Mouse (Mus musculus) embryonic facial prominence, embryonic 12.5 days (tissue): ENCODE measurements around the gene Psrc1. TPM values are rescaled to one million over a fixed set of nuclear protein-coding genes. Genes with fewer than 3 reads are reported as not detected.

Experiments used
- ATAC-seq: fragments of 200-750 bp; cut with Nextera tagmentation; 2 replicates; pipeline ENCODE4 v1.8.0; 2017; ENCODE audit not compliant: insufficient number of reproducible peaks, insufficient read depth, low FRiP score, low TSS enrichment
- H3K27ac ChIP-seq: fragments of 300-500 bp; sonication (generic); 2 replicates; pipeline ENCODE4 v1.5.1; 2016; ENCODE audit warnings: mild to moderate bottlenecking
- H3K27me3 ChIP-seq: fragments of 300-500 bp; sonication (generic); 2 replicates; pipeline ENCODE4 v1.6.1; 2016; ENCODE audit warnings: mild to moderate bottlenecking, moderate library complexity
- H3K36me3 ChIP-seq: fragments of 300-500 bp; sonication (generic); 2 replicates; pipeline ENCODE4 v1.6.1; 2016; ENCODE audit warnings: mild to moderate bottlenecking
- H3K4me1 ChIP-seq: fragments of 300-500 bp; sonication (generic); 2 replicates; pipeline ENCODE4 v1.6.1; 2016
- H3K4me2 ChIP-seq: fragments of 300-500 bp; sonication (generic); replicated peaks from 2 replicates; pipeline ENCODE4 v1.6.1; 2016; ENCODE audit warnings: mild to moderate bottlenecking, moderate library complexity
- H3K4me3 ChIP-seq: fragments of 300-500 bp; sonication (generic); 2 replicates; pipeline ENCODE4 v1.5.1; 2016; ENCODE audit warnings: mild to moderate bottlenecking
- H3K9ac ChIP-seq: fragments of 300-500 bp; sonication (generic); 2 replicates; pipeline ENCODE4 v1.6.1; 2016; ENCODE audit warnings: mild to moderate bottlenecking, moderate library complexity
- H3K9me3 ChIP-seq: fragments of 300-500 bp; sonication (generic); 2 replicates; pipeline ENCODE4 v1.6.1; 2016; ENCODE audit warnings: mild to moderate bottlenecking, moderate library complexity
- WGBS: fragments of 180-500 bp; shearing (Covaris S2); methylation state at CpG from one replicate; pipeline ENCODE4 v1.1.7; 2016; 5-methylcytosine and 5-hydroxymethylcytosine counted together
- polyA plus RNA-seq: library from polyadenylated mRNA; unstranded; fragments of >200 nt; fragmentation: Nextera tagmentation; extraction: Ambion mirVana; gene quantifications from 2 replicates; pipeline ENCODE4 v1.2.1, GENCODE M21; 2016

The Psrc1 gene
- polyA plus RNA-seq, 1 experiment from 2014 or later: 73.4 TPM

GRCm38 (mm10) chr3:108411026-108411753, 27.6 kb downstream of the Psrc1 start:
- peaks cover 29% of the 10 kb centered on the region for H3K4me1 ChIP-seq
- ATAC-seq: no peak

GRCm38 (mm10) chr3:108411754-108412121, 28.1 kb downstream of the Psrc1 start:
- WGBS: 53% methylated on average over 8 of the region's 8 CpGs
- H3K27ac ChIP-seq: peak overlapping the region; percentile 75; the same call in 1 of the 2 replicates
- H3K9me3 ChIP-seq: peaks cover 13% of the 10 kb centered on the region
- peak overlapping the region; percentile 33 for H3K4me2 ChIP-seq
- no peak overlapping the region for H3K4me3 ChIP-seq
- H3K27me3 ChIP-seq: peaks cover 17% of the 10 kb centered on the region
- H3K9ac ChIP-seq: peak overlapping the region; percentile 36; the same call in 1 of the 2 replicates
- peaks cover 29% of the 10 kb centered on the region for H3K4me1 ChIP-seq
- no peak for ATAC-seq
- H3K36me3 ChIP-seq: peaks cover 31% of the 10 kb centered on the region

More at GRCm38 (mm10) chr3:108411026-108411753, 27.6 kb downstream of the Psrc1 start:
- Histone ChIP-seq H3K27me3 (peaks cover 12% of the 10 kb centered on the region), H3K36me3 (peaks cover 31% of the 10 kb centered on the region), H3K4me2 (peak overlapping the region; percentile 33), H3K27ac (peak overlapping the region; percentile 75; the same call in 1 of the 2 replicates), H3K4me3 (no peak overlapping the region), H3K9ac (0 out of 2 replicates have a peak overlapping the region, but pooled peaks have one; percentile 29), H3K9me3 (peaks cover 13% of the 10 kb centered on the region)
- WGBS: 36% methylated on average over 5 of the region's 5 CpGs

DNA sequence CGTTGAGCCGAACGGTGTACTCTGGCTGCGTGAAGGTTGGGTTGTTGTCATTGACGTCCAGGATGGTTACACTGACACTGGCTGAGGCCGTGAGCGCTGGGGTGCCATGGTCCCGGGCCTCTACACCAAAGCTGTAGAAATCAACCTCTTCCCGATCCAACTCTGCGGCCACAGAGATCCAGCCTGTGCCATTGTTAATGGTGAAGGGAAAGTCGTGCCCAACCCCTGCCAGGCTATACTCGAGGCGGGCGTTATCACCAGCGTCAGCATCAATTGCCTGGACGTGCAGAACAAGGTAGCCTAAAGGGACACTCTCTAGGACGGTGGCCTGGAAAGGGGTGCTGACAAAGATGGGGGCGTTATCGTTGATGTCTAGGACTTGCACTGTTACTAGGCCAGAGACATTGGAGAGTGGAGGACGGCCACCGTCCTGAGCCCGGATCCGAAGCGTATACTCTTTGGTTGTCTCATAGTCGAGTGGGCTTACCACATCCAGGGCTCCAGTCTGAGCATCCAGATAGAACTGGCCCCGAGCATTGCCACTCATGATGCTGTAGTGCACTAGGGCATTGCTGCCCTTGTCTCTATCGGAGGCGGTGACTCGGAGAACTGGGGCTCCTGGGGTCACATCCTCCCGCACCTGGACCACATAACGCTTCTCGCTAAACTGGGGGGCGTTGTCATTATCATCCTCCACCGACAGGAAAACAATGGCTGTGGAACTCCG, 30.2 kb downstream of the Psrc1 start:
- no peak overlapping the region for H3K9ac ChIP-seq

DNA sequence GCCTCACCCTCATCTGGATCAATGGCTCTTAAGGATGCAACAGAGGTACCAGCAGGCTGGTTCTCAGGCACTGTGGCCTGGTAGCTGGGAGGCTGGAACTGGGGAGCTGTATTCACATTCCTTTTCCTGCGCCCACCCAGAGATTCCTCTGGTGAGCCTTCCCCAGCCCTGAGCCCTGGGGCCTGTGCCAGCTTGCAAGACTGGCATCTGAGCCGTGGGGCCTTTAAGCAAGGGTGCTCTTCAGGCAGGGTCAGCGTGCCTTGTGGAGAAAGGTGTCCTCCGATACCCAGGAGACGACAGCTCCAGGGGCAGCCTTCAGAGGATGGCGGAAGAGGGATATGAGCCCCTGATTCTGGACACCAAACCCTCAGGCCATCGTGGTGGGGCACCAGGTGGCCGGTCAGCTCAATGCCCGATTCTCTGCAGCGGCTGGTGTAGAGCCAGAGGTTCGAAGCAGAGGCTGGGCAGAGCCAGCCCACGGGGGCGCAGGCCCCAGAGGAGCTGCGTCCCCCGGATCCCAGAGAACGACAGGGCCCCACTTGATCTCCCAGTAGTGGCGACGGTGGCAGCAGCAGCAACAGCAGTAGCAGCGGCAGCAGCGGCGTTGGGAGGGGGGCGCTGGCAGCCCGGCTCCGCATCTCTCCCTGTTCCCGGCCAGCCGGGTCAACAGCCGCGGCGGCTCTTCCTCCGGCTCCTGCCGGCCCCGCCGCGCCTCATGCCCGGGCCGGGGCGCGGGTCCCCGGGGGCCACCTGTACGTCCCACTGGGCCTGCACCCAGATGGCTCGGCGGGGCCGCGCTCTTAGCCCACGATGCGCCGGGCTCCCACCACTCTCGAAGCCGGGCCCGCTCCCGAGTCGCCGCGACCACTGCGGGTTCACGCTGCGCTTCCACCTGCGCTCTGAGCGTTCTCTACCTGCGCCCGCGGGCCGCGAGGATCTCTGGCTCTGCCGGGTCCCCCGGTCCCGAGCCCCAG, 31.5 kb downstream of the Psrc1 start, which contains the start of gene Celsr2:
Gene Celsr2, minus strand, starts transcription at position 696 of the 974 bp plus-strand sequence.
- peaks cover 27% of the 10 kb centered on the region for H3K36me3 ChIP-seq
- H3K4me2 ChIP-seq: peak within 1 kb of the TSS; percentile 99
- peaks cover 13% of the 10 kb centered on the region for H3K9me3 ChIP-seq
- H3K4me1 ChIP-seq: peaks cover 24% of the 10 kb centered on the region
- 6% methylated on average over 67 of the region's 67 CpGs for WGBS
- 0 out of 2 replicates have a peak, but pooled peaks have one; percentile 6 for ATAC-seq
- H3K4me3 ChIP-seq: peak within 1 kb of the TSS; percentile 82
- H3K9ac ChIP-seq: peak within 1 kb of the TSS; percentile 82
- H3K27ac ChIP-seq: peak within 1 kb of the TSS; percentile 63; the same call in 1 of the 2 replicates
- H3K27me3 ChIP-seq: peaks cover 21% of the 10 kb centered on the region

More for the DNA sequence above, 30.2 kb downstream of the Psrc1 start:
- no peak overlapping the region for H3K4me2 ChIP-seq
- no peak for ATAC-seq
- H3K36me3 ChIP-seq: peaks cover 30% of the 10 kb centered on the region
- H3K27me3 ChIP-seq: peaks cover 21% of the 10 kb centered on the region
- H3K4me1 ChIP-seq: peaks cover 29% of the 10 kb centered on the region
- H3K27ac ChIP-seq: no peak overlapping the region
- peaks cover 13% of the 10 kb centered on the region for H3K9me3 ChIP-seq
- 95% methylated on average over 35 of the region's 35 CpGs for WGBS
- no peak overlapping the region for H3K4me3 ChIP-seq

GRCm38 (mm10) chr3:108415831-108416223, 32.2 kb downstream of the Psrc1 start:
- H3K27ac ChIP-seq: peak overlapping the region; percentile 63; the same call in 1 of the 2 replicates
- H3K9me3 ChIP-seq: peaks cover 13% of the 10 kb centered on the region
- peaks cover 21% of the 10 kb centered on the region for H3K27me3 ChIP-seq
- peak overlapping the region; percentile 99 for H3K4me2 ChIP-seq
- peak overlapping the region; percentile 82 for H3K9ac ChIP-seq
- peak overlapping the region; percentile 82 for H3K4me3 ChIP-seq
- H3K4me1 ChIP-seq: peaks cover 18% of the 10 kb centered on the region
- peaks cover 27% of the 10 kb centered on the region for H3K36me3 ChIP-seq
- peak; percentile 70 for ATAC-seq
- WGBS: under 1% methylated on average over 48 of the region's 48 CpGs

GRCm38 (mm10) chr3:108423006-108423405, 39.4 kb downstream of the Psrc1 start:
- WGBS: 38% methylated on average over 6 of the region's 6 CpGs
- H3K36me3 ChIP-seq: peaks cover 32% of the 10 kb centered on the region
- no peak overlapping the region for H3K4me3 ChIP-seq
- no peak overlapping the region for H3K4me2 ChIP-seq
- H3K4me1 ChIP-seq: peaks cover 13% of the 10 kb centered on the region
- H3K9ac ChIP-seq: no peak overlapping the region
- ATAC-seq: no peak
- no peaks in the 10 kb centered on the region for H3K9me3 ChIP-seq
- no peaks in the 10 kb centered on the region for H3K27me3 ChIP-seq
- H3K27ac ChIP-seq: no peak overlapping the region

- Histone ChIP-seq H3K9ac (0 out of 2 replicates have a peak overlapping the region, but pooled peaks have one; percentile 42), H3K36me3 (peaks cover 43% of the 10 kb centered on the region), H3K27ac (peak overlapping the region; percentile 37; the same call in 1 of the 2 replicates), H3K27me3 (no peaks in the 10 kb centered on the region), H3K4me1 (peaks cover 13% of the 10 kb centered on the region), H3K4me3 (no peak overlapping the region), H3K4me2 (peak overlapping the region; percentile 35), H3K9me3 (no peaks in the 10 kb centered on the region)
- WGBS: 21% methylated on average over 11 of the region's 11 CpGs
- ATAC-seq: peak; percentile 70
Measured at GRCm38 (mm10) chr3:108423844-108424801, 40.5 kb downstream of the Psrc1 start.

- no peak overlapping the region for H3K4me3 ChIP-seq
- 0 out of 2 replicates have a peak overlapping the region, but pooled peaks have one; percentile 23 for H3K27ac ChIP-seq
- H3K4me2 ChIP-seq: no peak overlapping the region
- peaks cover 13% of the 10 kb centered on the region for H3K4me1 ChIP-seq
- no peak overlapping the region for H3K9ac ChIP-seq
- 68% methylated on average over 7 of the region's 7 CpGs for WGBS
- ATAC-seq: no peak
- H3K27me3 ChIP-seq: no peaks in the 10 kb centered on the region
- peaks cover 52% of the 10 kb centered on the region for H3K36me3 ChIP-seq
- no peaks in the 10 kb centered on the region for H3K9me3 ChIP-seq
Measured at GRCm38 (mm10) chr3:108424944-108425623, 41.4 kb downstream of the Psrc1 start.

GRCm38 (mm10) chr3:108425624-108426018, 42.0 kb downstream of the Psrc1 start:
- Histone ChIP-seq H3K4me3 (no peak overlapping the region), H3K36me3 (peaks cover 55% of the 10 kb centered on the region), H3K27me3 (no peaks in the 10 kb centered on the region), H3K4me1 (peaks cover 13% of the 10 kb centered on the region), H3K9me3 (no peaks in the 10 kb centered on the region), H3K4me2 (no peak overlapping the region), H3K9ac (no peak overlapping the region), H3K27ac (0 out of 2 replicates have a peak overlapping the region, but pooled peaks have one; percentile 23)
- WGBS: 86% methylated on average over 6 of the region's 6 CpGs
- ATAC-seq: no peak
